Mouse (Mus musculus) lung, postnatal 0 days (tissue): ENCODE measurements around the gene Hsf2bp.

ENCODE experiments used
- CTCF ChIP-seq: IDR thresholded peaks from 2 replicates; pipeline ENCODE4 v1.5.1; 2016; ENCODE audit warnings: antibody characterized with exemption, mild to moderate bottlenecking
- EP300 ChIP-seq: IDR thresholded peaks from 2 replicates; pipeline ENCODE4 v1.6.1; 2016; ENCODE audit warnings: antibody characterized with exemption, mild to moderate bottlenecking, control low read depth

- no peak for TF ChIP-seq EP300
- TF ChIP-seq CTCF: no peak
These were observed at the start of gene Hsf2bp, which contains the start of gene Rrp1b for GRCm38 (mm10) chr17:32035609-32036508.
